ENCODE assay signal across 8 mouse cellular contexts in genomic region chr3:101896893-101897292, GRCm38 (mm10). TPM values are rescaled to one million over a fixed set of nuclear protein-coding genes. Genes with fewer than 3 reads are reported as not detected.
A peak's percentile ranks its signal among the peaks of the same experiment; 100 is the strongest.
DNase-seq lines count a peak whose midpoint lies in the region; ATAC-seq and TF ChIP-seq lines count a peak whose summit lies in the region.

No protein-coding gene starts in this region.

- no peak overlapping the region for H3K4me3 ChIP-seq in intestine, embryonic 16.5 days (ENCODE audit: low read length)
- H3K4me3 ChIP-seq in limb, embryonic 11.5 days (ENCODE audit: low read depth, low read length): no peak overlapping the region
- no peak overlapping the region for H3K4me3 ChIP-seq in stomach, postnatal 0 days (ENCODE audit: low read depth, low read length)

- no peak overlapping the region for H3K27ac ChIP-seq in intestine, embryonic 16.5 days (ENCODE audit: low read length)
- H3K27ac ChIP-seq in limb, embryonic 11.5 days (replicated peaks; ENCODE audit: low read depth, low read length): no peak overlapping the region
- H3K27ac ChIP-seq in stomach, postnatal 0 days (replicated peaks): no peak overlapping the region

- peak; percentile 18; the same call in 1 of the 2 replicates for ATAC-seq in intestine, embryonic 16.5 days
- ATAC-seq in limb, embryonic 11.5 days (ENCODE audit: insufficient number of reproducible peaks, low FRiP score, low TSS enrichment, low read depth): no peak
- no peak for ATAC-seq in stomach, postnatal 0 days (ENCODE audit: low FRiP score, low TSS enrichment)

- no peaks in the 10 kb centered on the region for H3K27me3 ChIP-seq in intestine, embryonic 16.5 days (replicated peaks; ENCODE audit: control insufficient read depth, insufficient read depth, low read length)
- no peaks in the 10 kb centered on the region for H3K27me3 ChIP-seq in limb, embryonic 11.5 days (ENCODE audit: control insufficient read depth, insufficient read depth, low read length)
- H3K27me3 ChIP-seq in stomach, postnatal 0 days (ENCODE audit: control insufficient read depth, insufficient read depth, low read length): no peaks in the 10 kb centered on the region

- peak; percentile 94 for TF ChIP-seq CTCF in stomach, postnatal 0 days (IDR thresholded peaks at IDR 0.05; ENCODE audit: low read depth)

- no peak overlapping the region for H3K9ac ChIP-seq in intestine, embryonic 16.5 days (ENCODE audit: low read depth, low read length)
- no peak overlapping the region for H3K9ac ChIP-seq in limb, embryonic 11.5 days (ENCODE audit: low read length)
- no peak overlapping the region for H3K9ac ChIP-seq in stomach, postnatal 0 days (ENCODE audit: low read length)

- DNase-seq in 3T3-L1 (ENCODE audit: low read depth, low spot score) (peak; percentile 82), WW6 (ENCODE audit: low read depth, low spot score) (peak; percentile 57)
- DNase-seq in cerebellum, postnatal 14 days: peak; percentile 89 to 90
- DNase-seq in gastrocnemius, adult 18-20 months (ENCODE audit: low spot score): peak; percentile 35
- peak; percentile 82 for DNase-seq in limb, embryonic 11.5 days (ENCODE audit: low spot score)
- peak; percentile 69 for DNase-seq in neural tube, embryonic 10.5 days (ENCODE audit: extremely low spot score, low spot score)
- DNase-seq in stomach, postnatal 0 days (ENCODE audit: low spot score): peak; percentile 71

- no peaks in the 10 kb centered on the region for H3K4me1 ChIP-seq in intestine, embryonic 16.5 days (ENCODE audit: control insufficient read depth, insufficient read depth, low read length)
- H3K4me1 ChIP-seq in limb, embryonic 11.5 days (ENCODE audit: control insufficient read depth, insufficient read depth, low read length): 0 out of 2 replicates have a peak, but pooled peaks cover under 1% of the 10 kb centered on the region
- no peaks in the 10 kb centered on the region for H3K4me1 ChIP-seq in stomach, postnatal 0 days (replicated peaks; ENCODE audit: control insufficient read depth, insufficient read depth)

- H3K4me2 ChIP-seq in intestine, embryonic 16.5 days (ENCODE audit: low read depth, low read length): no peak overlapping the region
- no peak overlapping the region for H3K4me2 ChIP-seq in limb, embryonic 11.5 days (ENCODE audit: low read depth, severe bottlenecking)
- H3K4me2 ChIP-seq in stomach, postnatal 0 days (replicated peaks; ENCODE audit: low read depth): no peak overlapping the region

- WGBS in intestine, embryonic 16.5 days: 30% methylated on average over 9 of the region's 9 CpGs
- 25% methylated on average over 9 of the region's 9 CpGs for WGBS in limb, embryonic 11.5 days
- WGBS in stomach, postnatal 0 days: 34% methylated on average over 9 of the region's 9 CpGs

- no peaks in the 10 kb centered on the region for H3K9me3 ChIP-seq in intestine, embryonic 16.5 days (ENCODE audit: control insufficient read depth, low read length)
- H3K9me3 ChIP-seq in limb, embryonic 11.5 days (ENCODE audit: control insufficient read depth, low read length): no peaks in the 10 kb centered on the region
- no peaks in the 10 kb centered on the region for H3K9me3 ChIP-seq in stomach, postnatal 0 days (ENCODE audit: control insufficient read depth, low read length)

- no peaks in the 10 kb centered on the region for H3K36me3 ChIP-seq in intestine, embryonic 16.5 days (ENCODE audit: control insufficient read depth, insufficient read depth, low read length)
- H3K36me3 ChIP-seq in limb, embryonic 11.5 days (ENCODE audit: control insufficient read depth, insufficient read depth, low read length): no peaks in the 10 kb centered on the region
- H3K36me3 ChIP-seq in stomach, postnatal 0 days (ENCODE audit: control insufficient read depth, insufficient read depth, low read length): no peaks in the 10 kb centered on the region

- no peak for TF ChIP-seq EP300 in stomach, postnatal 0 days (optimal IDR thresholded peaks at IDR 0.05)

RNA-seq across cellular contexts. Expression of gene Slc22a15, which starts 27.4 kb away (rescaled TPM):
- 1 to 10 TPM in 1 of 2 experiments, under 1 TPM in 1; 0.59 to 1.0 TPM for total RNA-seq in gastrocnemius, adult 18-20 months (2021)
- 5.6 and 5.7 TPM in 2 replicates for polyA plus RNA-seq in intestine, embryonic 16.5 days (2015; fragmentation: Nextera tagmentation; extraction: Ambion mirVana)
- polyA plus RNA-seq in limb, embryonic 11.5 days (2014; fragmentation: Nextera tagmentation; extraction: Ambion mirVana): 3.2 and 3.3 TPM in 2 replicates
- polyA plus RNA-seq in stomach, postnatal 0 days (2015; fragmentation: Nextera tagmentation; extraction: Ambion mirVana): 4.1 and 5.2 TPM in 2 replicates

RNA-seq across cellular contexts. Expression of gene Mab21l3, which starts 48.1 kb away (rescaled TPM):
- total RNA-seq in gastrocnemius, adult 18-20 months (2021): not detected
- 5.3 and 6.1 TPM in 2 replicates for polyA plus RNA-seq in intestine, embryonic 16.5 days (2015; fragmentation: Nextera tagmentation; extraction: Ambion mirVana)
- polyA plus RNA-seq in limb, embryonic 11.5 days (2014; fragmentation: Nextera tagmentation; extraction: Ambion mirVana): 0.79 and 1.1 TPM in 2 replicates
- polyA plus RNA-seq in stomach, postnatal 0 days (2015; fragmentation: Nextera tagmentation; extraction: Ambion mirVana): 0.57 and 0.67 TPM in 2 replicates

Comparison
In these comparisons a context has a peak if more than half of its experiments do, and no peak if none do; other contexts are left out.
1. DNase-seq: peak in every context shown above with its lines; median percentile 90 in cerebellum, postnatal 14 days; 82 in 3T3-L1; 82 in limb, embryonic 11.5 days; 71 in stomach, postnatal 0 days; 69 in neural tube, embryonic 10.5 days; 57 in WW6; 35 in gastrocnemius, adult 18-20 months.